Mouse (Mus musculus) olfactory bulb, adult 2 months (tissue): ENCODE results near the gene Nelfb. TPM values are rescaled to one million over a fixed set of nuclear protein-coding genes. Genes with fewer than 3 reads are reported as not detected.
A peak's percentile ranks its signal among the peaks of the same experiment; 100 is the strongest.

Experiments used
- H3K27ac ChIP-seq: fragments of 200-500 bp; 2 replicates; pipeline ENCODE4 v1.5.1; 2012; ENCODE audit warnings: low read depth, low read length; ENCODE audit not compliant: insufficient read depth
- H3K4me1 ChIP-seq: fragments of 200-500 bp; 2 replicates; pipeline ENCODE4 v1.6.1; 2012; ENCODE audit warnings: low read length; ENCODE audit not compliant: control insufficient read depth, insufficient read depth
- H3K4me3 ChIP-seq: fragments of 200-500 bp; 2 replicates; pipeline ENCODE4 v1.5.1; 2012; ENCODE audit warnings: mild to moderate bottlenecking, low read depth, low read length, moderate library complexity; ENCODE audit not compliant: insufficient read depth
- CTCF ChIP-seq: fragments of 200-500 bp; IDR thresholded peaks from 2 replicates; pipeline ENCODE4 v1.5.1; 2012; ENCODE audit warnings: low read depth, mild to moderate bottlenecking, low read length, moderate library complexity; ENCODE audit not compliant: insufficient read depth
- POLR2A ChIP-seq: fragments of 200-500 bp; IDR thresholded peaks from 2 replicates; pipeline ENCODE4 v1.6.1; 2012; ENCODE audit warnings: mild to moderate bottlenecking, low read depth, low read length, moderate library complexity; ENCODE audit not compliant: insufficient read depth
- WGBS: fragments of 180-500 bp; shearing (Covaris S2); methylation state at CpG from one replicate; pipeline ENCODE4 v1.1.7; 2018; 5-methylcytosine and 5-hydroxymethylcytosine counted together
- polyA plus RNA-seq: library from polyadenylated mRNA; stranded (reverse); fragments of >200 nt; gene quantifications from 2 replicates; pipeline ENCODE4 v1.2.4, GENCODE M21; 2012; ENCODE audit warnings: low replicate concordance; ENCODE audit not compliant: missing spikeins, insufficient read depth, insufficient read length

The Nelfb gene
- polyA plus RNA-seq, 1 experiment = not detected

- peaks cover 1% of the 10 kb centered on the region for H3K4me1 ChIP-seq
- TF ChIP-seq CTCF = no peak
- no peak for TF ChIP-seq POLR2A
- WGBS = 94% methylated on average over 3 of the region's 3 CpGs
- H3K4me3 ChIP-seq = no peak within 1 kb of the TSS
- no peak within 1 kb of the TSS for H3K27ac ChIP-seq
Measured at GRCm38 (mm10) chr2:25234050-25234449, 22.8 kb upstream of the Nelfb start, which contains the start of gene Slc34a3. Slc34a3 (minus strand) TSS chr2:25234364.

- TF ChIP-seq CTCF (no peak), POLR2A (no peak)
- WGBS = 80% methylated on average over 4 of the region's 4 CpGs
- H3K27ac ChIP-seq = no peak overlapping the region
- H3K4me3 ChIP-seq = no peak overlapping the region
- H3K4me1 ChIP-seq = peaks cover 5% of the 10 kb centered on the region
Measured at GRCm38 (mm10) chr2:25233421-25233820, 22.1 kb upstream of the Nelfb start.

DNA sequence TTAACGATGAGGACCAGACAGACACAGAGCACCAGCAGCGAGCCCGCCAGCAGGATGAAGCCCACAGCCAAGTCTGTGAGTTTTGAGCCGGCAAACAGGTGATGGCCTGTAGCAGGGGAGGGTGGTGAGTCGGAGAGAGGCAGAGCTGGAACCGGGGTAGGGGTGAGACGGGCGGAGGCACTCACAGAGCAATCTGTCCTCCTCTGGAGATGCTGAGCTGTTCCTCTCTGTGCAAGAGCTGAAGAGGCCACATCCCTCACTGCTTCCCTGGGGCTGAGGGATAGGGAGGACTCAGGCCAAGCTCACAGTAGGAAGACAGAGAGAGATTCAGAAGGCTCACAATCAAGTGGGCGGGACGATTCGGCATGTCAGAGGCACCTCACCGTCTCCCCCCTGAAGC, 19.7 kb upstream of the Nelfb start:
- WGBS = 56% methylated on average over 12 of the region's 12 CpGs
- TF ChIP-seq POLR2A (no peak), CTCF (no peak)

DNA sequence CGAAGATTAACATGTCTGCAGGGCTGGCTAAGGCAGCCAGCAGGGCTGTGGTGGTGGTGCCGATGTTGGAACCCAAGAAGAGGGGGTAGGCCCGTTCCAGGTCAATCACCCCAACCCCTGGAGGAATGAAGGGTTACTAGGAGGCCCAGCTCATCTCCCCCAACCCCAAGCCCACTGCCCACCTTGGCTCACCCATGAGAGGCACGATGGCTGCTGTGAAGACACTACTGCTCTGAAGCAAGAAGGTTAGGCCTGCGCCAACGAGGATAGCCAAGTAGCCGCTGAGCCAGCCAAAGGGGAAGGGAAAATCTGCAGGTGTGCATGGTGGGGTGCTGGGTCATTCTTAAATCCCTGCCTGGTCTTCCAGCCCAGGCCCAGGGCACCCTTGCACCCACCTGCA, 19.3 kb upstream of the Nelfb start:
- no peak overlapping the region for H3K27ac ChIP-seq
- 85% methylated on average over 7 of the region's 7 CpGs for WGBS

More for the DNA sequence above, 19.7 kb upstream of the Nelfb start:
- Histone ChIP-seq H3K27ac (no peak overlapping the region), H3K4me3 (no peak overlapping the region), H3K4me1 (peaks cover 5% of the 10 kb centered on the region)

DNA sequence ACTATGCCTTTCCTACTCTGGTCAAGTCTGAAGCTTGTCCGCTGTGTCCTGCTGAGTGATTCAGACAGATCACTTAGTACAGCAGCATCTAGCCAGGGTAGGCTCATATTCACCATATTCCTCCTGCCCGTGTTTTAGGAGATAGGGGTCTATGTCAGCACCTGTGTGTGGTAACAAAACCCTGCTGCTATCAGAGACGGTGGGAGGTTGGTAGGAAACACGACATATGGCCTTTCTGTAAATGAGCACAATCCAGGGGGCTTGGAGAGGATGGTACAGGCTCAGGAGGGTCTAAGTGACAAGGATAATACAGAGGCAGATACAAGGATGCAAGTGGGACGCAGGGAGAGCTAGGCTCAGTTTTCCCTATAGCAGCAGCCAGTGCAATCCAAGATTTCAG, 18.3 kb upstream of the Nelfb start:
- Histone ChIP-seq H3K4me3 (no peak overlapping the region), H3K4me1 (peaks cover 5% of the 10 kb centered on the region), H3K27ac (no peak overlapping the region)
- 84% methylated on average over 5 of the region's 5 CpGs for WGBS
- TF ChIP-seq POLR2A (no peak), CTCF (no peak)

More for the DNA sequence above, 19.3 kb upstream of the Nelfb start:
- Histone ChIP-seq H3K4me3 (no peak overlapping the region), H3K4me1 (peaks cover 5% of the 10 kb centered on the region)
- TF ChIP-seq POLR2A (no peak), CTCF (no peak)

- no peak for TF ChIP-seq POLR2A
- TF ChIP-seq CTCF = no peak
- Histone ChIP-seq H3K27ac (no peak overlapping the region), H3K4me1 (peaks cover 5% of the 10 kb centered on the region), H3K4me3 (no peak overlapping the region)
- 73% methylated on average over 6 of the region's 6 CpGs for WGBS
Measured at GRCm38 (mm10) chr2:25228995-25229530, 17.8 kb upstream of the Nelfb start.

GRCm38 (mm10) chr2:25228431-25228889, 17.2 kb upstream of the Nelfb start:
- Histone ChIP-seq H3K4me3 (peak overlapping the region; percentile 24), H3K4me1 (peaks cover 5% of the 10 kb centered on the region), H3K27ac (peak overlapping the region; percentile 34)
- WGBS = 2% methylated on average over 7 of the region's 7 CpGs
- TF ChIP-seq POLR2A = no peak
- TF ChIP-seq CTCF = peak; percentile 32; the same call in 1 of the 2 replicates

GRCm38 (mm10) chr2:25227406-25227805, 16.1 kb upstream of the Nelfb start:
- WGBS = 83% methylated on average over 4 of the region's 4 CpGs
- Histone ChIP-seq H3K4me1 (peaks cover 5% of the 10 kb centered on the region), H3K4me3 (no peak overlapping the region), H3K27ac (peak overlapping the region; percentile 55; the same call in 1 of the 2 replicates)
- TF ChIP-seq CTCF = no peak
- no peak for TF ChIP-seq POLR2A

GRCm38 (mm10) chr2:25226864-25227263, 15.6 kb upstream of the Nelfb start:
- TF ChIP-seq CTCF = no peak
- H3K27ac ChIP-seq = peak overlapping the region; percentile 55
- H3K4me1 ChIP-seq = peaks cover 5% of the 10 kb centered on the region
- 38% methylated on average over 5 of the region's 5 CpGs for WGBS
- no peak overlapping the region for H3K4me3 ChIP-seq
